Mouse (Mus musculus): ENCODE results near the gene Nucks1. TPM values are rescaled to one million over a fixed set of nuclear protein-coding genes. Genes with fewer than 3 reads are reported as not detected.

The Nucks1 gene
- polyA plus RNA-seq, 1 experiment from 2014 or later: 38.4 TPM

- ATAC-seq (ENCODE audit: low FRiP score): no peak
- 64% methylated on average over 16 of the region's 16 CpGs for WGBS
- H3K9me3 ChIP-seq (ENCODE audit: control insufficient read depth, low read length): no peaks in the 10 kb centered on the region
- no peak for DNase-seq (ENCODE audit: low spot score)
- no peaks in the 10 kb centered on the region for H3K4me1 ChIP-seq (replicated peaks; ENCODE audit: control insufficient read depth, insufficient read depth, low read length)
- H3K27me3 ChIP-seq (ENCODE audit: control insufficient read depth, insufficient read depth, low read length): no peaks in the 10 kb centered on the region
- no peaks in the 10 kb centered on the region for H3K36me3 ChIP-seq (replicated peaks; ENCODE audit: control insufficient read depth, insufficient read depth)
- H3K4me2 ChIP-seq (replicated peaks): no peak overlapping the region
- no peak overlapping the region for H3K4me3 ChIP-seq (replicated peaks; ENCODE audit: low read length)
- no peak overlapping the region for H3K9ac ChIP-seq
- H3K27ac ChIP-seq: no peak overlapping the region
Measured at GRCm38 (mm10) chr1:131942621-131943590, 32.6 kb downstream of the Nucks1 start.

GRCm38 (mm10) chr1:131945674-131946440, 35.5 kb downstream of the Nucks1 start:
- WGBS: 66% methylated on average over 10 of the region's 10 CpGs
- DNase-seq (ENCODE audit: low spot score): no peak
- Histone ChIP-seq H3K4me1 (replicated peaks; ENCODE audit: control insufficient read depth, insufficient read depth, low read length) (no peaks in the 10 kb centered on the region), H3K9me3 (ENCODE audit: control insufficient read depth, low read length) (no peaks in the 10 kb centered on the region), H3K9ac (no peak overlapping the region), H3K4me3 (replicated peaks; ENCODE audit: low read length) (no peak overlapping the region), H3K27me3 (ENCODE audit: control insufficient read depth, insufficient read depth, low read length) (no peaks in the 10 kb centered on the region), H3K27ac (no peak overlapping the region), H3K36me3 (replicated peaks; ENCODE audit: control insufficient read depth, insufficient read depth) (no peaks in the 10 kb centered on the region), H3K4me2 (replicated peaks) (no peak overlapping the region)
- ATAC-seq (ENCODE audit: low FRiP score): no peak

- H3K9me3 ChIP-seq (ENCODE audit: control insufficient read depth, low read length): no peaks in the 10 kb centered on the region
- no peak for ATAC-seq (ENCODE audit: low FRiP score)
- WGBS: 87% methylated on average over 11 of the region's 11 CpGs
- H3K27me3 ChIP-seq (ENCODE audit: control insufficient read depth, insufficient read depth, low read length): no peaks in the 10 kb centered on the region
- H3K4me1 ChIP-seq (replicated peaks; ENCODE audit: control insufficient read depth, insufficient read depth, low read length): no peaks in the 10 kb centered on the region
- no peak overlapping the region for H3K4me2 ChIP-seq (replicated peaks)
- no peak overlapping the region for H3K4me3 ChIP-seq (replicated peaks; ENCODE audit: low read length)
- DNase-seq (ENCODE audit: low spot score): no peak
- H3K36me3 ChIP-seq (replicated peaks; ENCODE audit: control insufficient read depth, insufficient read depth): no peaks in the 10 kb centered on the region
- H3K27ac ChIP-seq: no peak overlapping the region
- no peak overlapping the region for H3K9ac ChIP-seq
Measured at GRCm38 (mm10) chr1:131946462-131947215, 36.3 kb downstream of the Nucks1 start.

GRCm38 (mm10) chr1:131947997-131948525, 37.7 kb downstream of the Nucks1 start:
- H3K4me2 ChIP-seq (replicated peaks): no peak overlapping the region
- H3K9me3 ChIP-seq (ENCODE audit: control insufficient read depth, low read length): no peaks in the 10 kb centered on the region
- no peak overlapping the region for H3K27ac ChIP-seq
- no peaks in the 10 kb centered on the region for H3K36me3 ChIP-seq (replicated peaks; ENCODE audit: control insufficient read depth, insufficient read depth)
- DNase-seq (ENCODE audit: low spot score) (no peak), ATAC-seq (ENCODE audit: low FRiP score) (no peak; the same call in 1 of the 2 replicates)
- 46% methylated on average over 1 of the region's 1 CpGs for WGBS
- no peaks in the 10 kb centered on the region for H3K27me3 ChIP-seq (ENCODE audit: control insufficient read depth, insufficient read depth, low read length)
- H3K4me3 ChIP-seq (replicated peaks; ENCODE audit: low read length): no peak overlapping the region
- H3K4me1 ChIP-seq (replicated peaks; ENCODE audit: control insufficient read depth, insufficient read depth, low read length): no peaks in the 10 kb centered on the region
- H3K9ac ChIP-seq: no peak overlapping the region

GRCm38 (mm10) chr1:131954242-131954865, 44.0 kb downstream of the Nucks1 start:
- Histone ChIP-seq H3K27me3 (ENCODE audit: control insufficient read depth, insufficient read depth, low read length) (no peaks in the 10 kb centered on the region), H3K4me1 (replicated peaks; ENCODE audit: control insufficient read depth, insufficient read depth, low read length) (no peaks in the 10 kb centered on the region), H3K36me3 (replicated peaks; ENCODE audit: control insufficient read depth, insufficient read depth) (no peaks in the 10 kb centered on the region), H3K9ac (no peak overlapping the region), H3K27ac (no peak overlapping the region), H3K4me3 (replicated peaks; ENCODE audit: low read length) (no peak overlapping the region), H3K4me2 (replicated peaks) (no peak overlapping the region), H3K9me3 (ENCODE audit: control insufficient read depth, low read length) (no peaks in the 10 kb centered on the region)
- DNase-seq (ENCODE audit: low spot score) (no peak), ATAC-seq (ENCODE audit: low FRiP score) (no peak)
- WGBS: 91% methylated on average over 12 of the region's 12 CpGs

GRCm38 (mm10) chr1:131955131-131955757, 44.9 kb downstream of the Nucks1 start:
- Histone ChIP-seq H3K4me1 (replicated peaks; ENCODE audit: control insufficient read depth, insufficient read depth, low read length) (no peaks in the 10 kb centered on the region), H3K9ac (no peak overlapping the region), H3K27ac (no peak overlapping the region), H3K36me3 (replicated peaks; ENCODE audit: control insufficient read depth, insufficient read depth) (no peaks in the 10 kb centered on the region), H3K9me3 (ENCODE audit: control insufficient read depth, low read length) (no peaks in the 10 kb centered on the region), H3K27me3 (ENCODE audit: control insufficient read depth, insufficient read depth, low read length) (no peaks in the 10 kb centered on the region), H3K4me2 (replicated peaks) (no peak overlapping the region), H3K4me3 (replicated peaks; ENCODE audit: low read length) (no peak overlapping the region)
- WGBS: 59% methylated on average over 3 of the region's 3 CpGs
- DNase-seq (ENCODE audit: low spot score) (no peak), ATAC-seq (ENCODE audit: low FRiP score) (no peak)

- Histone ChIP-seq H3K4me3 (replicated peaks; ENCODE audit: low read length) (no peak overlapping the region), H3K4me1 (replicated peaks; ENCODE audit: control insufficient read depth, insufficient read depth, low read length) (0 out of 2 replicates have a peak, but pooled peaks cover under 1% of the 10 kb centered on the region), H3K9ac (no peak overlapping the region), H3K9me3 (ENCODE audit: control insufficient read depth, low read length) (no peaks in the 10 kb centered on the region), H3K27me3 (ENCODE audit: control insufficient read depth, insufficient read depth, low read length) (no peaks in the 10 kb centered on the region), H3K27ac (no peak overlapping the region), H3K4me2 (replicated peaks) (no peak overlapping the region), H3K36me3 (replicated peaks; ENCODE audit: control insufficient read depth, insufficient read depth) (no peaks in the 10 kb centered on the region)
- ATAC-seq (ENCODE audit: low FRiP score) (no peak), DNase-seq (ENCODE audit: low spot score) (no peak)
- 81% methylated on average over 5 of the region's 5 CpGs for WGBS
Measured at GRCm38 (mm10) chr1:131957416-131957815, 47.1 kb downstream of the Nucks1 start.

DNA sequence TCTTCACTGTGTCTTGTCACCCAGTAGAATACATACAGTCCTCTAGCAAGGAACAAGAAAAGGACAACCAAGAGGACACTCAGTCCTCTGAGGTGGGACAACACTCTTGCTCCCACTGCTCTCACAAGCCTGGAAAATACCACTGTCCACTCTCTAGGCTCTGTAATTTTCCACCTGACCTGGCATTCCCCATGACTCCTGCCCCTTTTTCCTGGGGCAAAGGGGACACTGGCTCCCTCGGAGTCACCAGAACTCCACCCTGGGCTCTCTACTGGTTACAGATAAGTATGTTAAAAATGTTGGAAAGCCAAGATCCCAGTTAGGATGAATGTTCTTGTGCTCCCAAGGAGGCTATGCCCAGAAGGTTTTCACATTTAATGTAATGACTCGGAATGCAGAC, 50.7 kb downstream of the Nucks1 start:
- no peak for DNase-seq (ENCODE audit: low spot score)
- Histone ChIP-seq H3K9ac (no peak overlapping the region), H3K9me3 (ENCODE audit: control insufficient read depth, low read length) (no peaks in the 10 kb centered on the region), H3K27ac (no peak overlapping the region), H3K36me3 (replicated peaks; ENCODE audit: control insufficient read depth, insufficient read depth) (no peaks in the 10 kb centered on the region), H3K27me3 (ENCODE audit: control insufficient read depth, insufficient read depth, low read length) (peaks cover 10% of the 10 kb centered on the region), H3K4me1 (replicated peaks; ENCODE audit: control insufficient read depth, insufficient read depth, low read length) (peaks cover 8% of the 10 kb centered on the region; the same call in 1 of the 2 replicates), H3K4me3 (replicated peaks; ENCODE audit: low read length) (no peak overlapping the region), H3K4me2 (replicated peaks) (no peak overlapping the region)
- 54% methylated on average over 2 of the region's 2 CpGs for WGBS
- no peak for ATAC-seq (ENCODE audit: low FRiP score)

Measured in hindbrain, embryonic 14.5 days (tissue).